Mouse (Mus musculus) cerebellum, postnatal 10 days (tissue): ENCODE data around the gene Hfe.

Experiments
- DNase-seq, 2 experiments: peaks; one replicate each; pipeline ENCODE4 v3.0.0; 2021; ENCODE audit warnings: mixed read lengths in 2 of 2

Hfe gene

DNA sequence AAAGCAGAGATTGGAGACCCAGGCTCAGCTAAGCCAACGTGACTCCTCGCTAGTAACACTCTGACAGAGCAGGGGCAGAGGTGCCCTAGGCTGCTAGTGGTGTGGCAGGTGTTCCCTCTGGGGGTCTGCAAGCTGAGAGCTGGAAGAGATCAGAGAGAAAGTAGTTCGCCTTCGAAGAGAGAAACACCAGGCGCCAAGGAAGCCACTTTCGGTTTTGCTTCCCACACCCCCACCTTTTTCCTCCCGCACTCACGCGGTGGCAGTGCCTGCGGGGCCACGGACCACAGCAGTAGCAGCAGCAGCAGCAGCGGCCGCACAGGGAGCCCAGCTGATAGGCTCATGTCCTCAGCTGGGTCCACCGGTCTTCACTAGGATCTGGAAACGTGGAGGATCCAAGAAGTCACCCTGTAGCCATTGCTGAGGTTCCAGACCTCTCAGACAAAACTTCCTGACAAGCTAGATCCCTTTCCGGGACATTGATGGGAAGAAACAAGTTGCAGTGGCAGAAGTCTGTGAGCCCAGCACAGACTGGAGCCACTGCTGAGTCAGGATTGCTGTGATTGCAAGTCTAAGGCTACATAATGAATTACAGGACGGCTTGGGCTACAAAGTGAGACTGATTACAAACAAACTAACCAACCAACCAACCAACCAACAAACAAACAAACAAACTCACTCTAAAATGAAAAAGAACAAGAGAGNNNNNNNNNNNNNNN, at the start of gene Hfe:
TSS of gene Hfe (minus strand) at position 481 of the 716 bp plus-strand sequence.
- DNase-seq = peak; percentile 33

- DNase-seq = no peak
These were observed 49.2 kb upstream of the Hfe start for GRCm38 (mm10) chr13:23759916-23760239.

- DNase-seq = no peak
These were observed 48.7 kb upstream of the Hfe start for GRCm38 (mm10) chr13:23759251-23759771.

GRCm38 (mm10) chr13:23757921-23758320, 47.3 kb upstream of the Hfe start:
- no peak for DNase-seq

DNA sequence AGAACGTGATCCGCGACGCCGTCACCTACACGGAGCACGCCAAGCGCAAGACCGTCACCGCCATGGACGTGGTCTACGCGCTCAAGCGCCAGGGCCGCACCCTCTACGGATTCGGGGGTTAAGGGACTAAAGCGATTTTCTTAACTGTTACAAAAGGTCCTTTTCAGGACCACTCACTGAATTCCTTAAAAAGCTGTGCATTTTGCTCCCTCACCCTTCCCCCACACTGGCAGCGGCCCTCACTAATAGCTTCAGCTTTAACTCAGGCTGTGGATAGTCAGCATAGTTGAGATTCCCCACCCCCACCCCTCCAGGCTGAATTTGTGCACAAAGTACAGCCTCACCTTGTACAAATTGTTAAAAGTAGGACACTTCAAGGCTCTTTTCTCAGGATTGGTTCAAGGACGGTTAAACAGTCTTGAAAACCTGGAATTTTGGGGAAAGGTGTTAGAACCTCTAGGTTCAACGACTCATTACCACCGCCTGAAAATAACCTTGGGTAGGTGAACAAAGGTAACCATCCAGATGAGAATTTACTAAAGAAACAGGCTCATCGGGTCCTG, 46.6 kb upstream of the Hfe start:
- DNase-seq = peak in 1 of 2 experiments; percentile 25

DNA sequence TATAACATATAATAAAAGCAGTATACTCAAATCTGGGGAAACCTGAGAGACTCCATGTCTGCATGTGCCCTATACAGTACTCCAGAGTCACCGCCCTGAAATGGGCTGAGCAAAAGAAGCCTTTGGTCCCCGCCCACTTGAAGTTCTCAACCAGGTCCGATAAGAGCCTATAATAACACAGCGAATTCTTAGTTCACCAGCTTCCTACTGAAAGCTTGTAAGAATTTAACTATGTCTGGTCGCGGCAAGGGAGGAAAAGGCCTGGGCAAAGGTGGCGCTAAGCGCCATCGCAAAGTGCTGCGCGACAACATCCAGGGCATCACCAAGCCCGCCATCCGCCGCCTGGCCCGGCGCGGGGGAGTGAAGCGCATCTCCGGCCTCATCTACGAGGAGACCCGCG, 46.1 kb upstream of the Hfe start, which contains the start of gene Hist1h4b:
TSS of gene Hist1h4b (plus strand) at position 224 of the 400 bp plus-strand sequence.
- DNase-seq = peak; percentile 91 to 94

GRCm38 (mm10) chr13:23755000-23755399, 44.3 kb upstream of the Hfe start:
- no peak for DNase-seq

DNA sequence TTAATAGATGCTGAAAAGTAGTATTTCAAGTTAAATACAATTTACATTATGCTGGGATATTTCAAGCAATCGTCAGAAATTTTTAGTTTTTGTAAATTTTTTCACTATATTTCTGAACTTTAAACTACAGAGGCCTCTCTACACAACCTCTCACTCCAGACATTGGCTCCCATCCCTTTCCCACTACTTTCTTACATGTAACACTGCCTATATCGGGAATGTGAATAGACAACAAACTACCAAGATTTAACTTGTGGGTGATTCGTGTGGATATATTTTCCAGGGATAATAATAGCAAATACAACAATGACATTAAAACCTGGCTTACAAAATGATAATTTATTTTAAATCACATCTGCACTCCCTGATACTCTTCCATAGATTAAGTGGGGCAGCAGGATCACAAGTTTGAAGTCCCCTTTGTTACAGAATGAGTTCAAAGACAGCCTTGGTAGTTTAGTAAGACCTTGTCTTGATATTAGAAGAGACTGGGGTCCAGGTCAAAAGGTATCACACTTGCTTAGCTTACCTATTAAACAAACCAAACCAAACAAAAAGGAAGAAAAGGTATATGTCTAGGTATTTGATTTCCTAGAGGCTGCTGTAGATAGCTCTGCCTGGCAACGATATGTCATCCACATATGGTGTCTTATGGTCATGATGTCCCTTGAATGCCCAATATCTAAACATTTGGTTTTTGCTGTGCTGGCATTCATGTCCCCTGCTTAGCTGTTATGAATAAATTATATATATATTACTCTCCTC, 42.8 kb upstream of the Hfe start:
- DNase-seq = no peak

- no peak for DNase-seq
These were observed 42.1 kb upstream of the Hfe start for GRCm38 (mm10) chr13:23752742-23753172.

- DNase-seq = peak; percentile 91 to 93
These were observed 41.5 kb upstream of the Hfe start, which contains the start of gene Hist1h3b for GRCm38 (mm10) chr13:23752067-23752741. Gene Hist1h3b (plus strand): TSS chr13:23752267.

GRCm38 (mm10) chr13:23751478-23751956, 40.9 kb upstream of the Hfe start:
- DNase-seq = no peak

DNA sequence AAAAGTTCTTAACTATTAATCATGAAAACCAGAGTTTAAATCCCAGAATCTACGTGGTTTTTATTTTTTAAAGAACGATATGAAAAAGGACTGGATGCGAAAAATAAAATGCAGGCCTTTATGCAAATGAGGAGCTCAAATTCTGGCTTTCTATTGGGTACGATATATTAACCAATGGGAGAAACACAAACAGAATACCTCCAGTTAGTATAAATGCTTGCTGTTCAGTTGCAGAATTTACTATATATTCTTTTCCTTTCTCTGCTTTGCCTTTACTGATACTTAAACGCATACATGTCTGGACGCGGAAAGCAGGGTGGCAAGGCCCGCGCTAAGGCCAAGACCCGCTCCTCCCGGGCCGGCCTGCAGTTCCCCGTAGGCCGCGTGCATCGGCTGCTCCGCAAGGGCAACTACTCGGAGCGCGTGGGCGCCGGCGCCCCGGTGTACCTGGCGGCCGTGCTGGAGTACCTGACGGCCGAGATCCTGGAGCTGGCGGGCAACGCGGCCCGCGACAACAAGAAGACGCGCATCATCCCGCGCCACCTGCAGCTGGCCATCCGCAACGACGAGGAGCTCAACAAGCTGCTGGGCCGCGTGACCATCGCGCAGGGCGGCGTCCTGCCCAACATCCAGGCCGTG, 40.3 kb upstream of the Hfe start, which contains the start of gene Hist1h2ab:
TSS of gene Hist1h2ab (plus strand) at position 288 of the 639 bp plus-strand sequence.
- DNase-seq = peak; percentile 56 to 63

GRCm38 (mm10) chr13:23749563-23750121, 39.0 kb upstream of the Hfe start:
- DNase-seq = no peak

DNA sequence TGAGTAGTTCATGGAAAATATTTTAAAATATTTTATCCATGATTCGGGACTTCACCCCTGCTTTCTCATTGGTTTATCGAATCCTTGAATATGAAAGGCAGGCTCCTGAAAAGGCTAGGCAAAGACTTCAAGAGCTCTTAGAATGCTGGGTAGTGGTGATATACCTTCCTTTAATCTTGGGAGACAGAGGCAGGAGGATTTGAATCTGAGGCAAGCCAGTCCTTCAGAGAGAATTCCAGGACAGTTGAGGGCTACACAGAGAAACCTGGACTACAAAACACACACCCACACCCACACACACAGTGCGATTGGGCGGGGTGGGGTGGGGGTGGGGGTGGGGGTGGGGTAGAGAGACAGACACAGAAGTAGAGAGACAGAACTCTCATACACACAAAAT, 37.2 kb upstream of the Hfe start:
- no peak for DNase-seq

GRCm38 (mm10) chr13:23747081-23747891, 36.6 kb upstream of the Hfe start:
- DNase-seq = no peak

GRCm38 (mm10) chr13:23746201-23747080, 35.8 kb upstream of the Hfe start, which contains the start of gene Hist1h2bb:
Gene Hist1h2bb (plus strand): TSS chr13:23746734.
- DNase-seq = peak; percentile 63 to 76

DNA sequence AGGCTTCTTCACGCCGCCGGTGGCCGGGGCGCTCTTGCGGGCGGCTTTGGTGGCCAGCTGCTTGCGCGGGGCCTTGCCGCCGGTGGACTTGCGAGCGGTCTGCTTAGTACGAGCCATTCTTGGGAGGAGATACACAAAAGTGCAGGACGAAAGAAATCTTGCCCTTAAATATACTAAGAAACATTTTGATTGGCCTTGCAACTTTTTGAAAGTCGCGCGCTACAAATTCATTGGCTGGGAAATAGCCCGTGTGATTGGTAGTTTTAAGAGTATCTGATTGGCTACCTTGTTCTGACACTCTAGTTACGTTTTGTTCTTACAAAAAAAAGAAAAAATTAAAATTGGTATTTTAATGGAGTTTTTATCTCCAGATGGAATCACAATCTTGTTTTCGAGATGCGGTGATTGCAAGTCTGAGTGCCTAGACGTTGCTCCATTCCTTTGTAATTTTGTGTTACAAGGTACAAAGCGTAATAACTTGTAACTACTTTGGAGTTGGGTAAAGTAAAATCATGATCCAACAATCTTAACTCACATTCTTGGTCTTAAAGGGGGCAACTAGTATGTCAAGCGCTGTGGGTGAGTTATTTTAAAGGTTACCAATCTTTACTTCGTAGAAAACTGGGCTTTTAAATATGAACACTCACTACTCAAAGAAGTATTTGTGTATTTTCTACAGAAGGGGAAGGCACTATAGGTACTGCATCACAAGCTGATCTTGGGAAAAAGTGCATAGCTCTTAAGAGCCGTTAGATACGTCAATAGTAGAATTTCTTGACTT, 34.9 kb upstream of the Hfe start, which contains the start of gene Hist1h3c:
TSS of gene Hist1h3c (minus strand) at position 222 of the 781 bp plus-strand sequence.
- DNase-seq = peak; percentile 92
